Mouse (Mus musculus) liver, embryonic 15.5 days (tissue): ENCODE data around the gene Trim24. TPM values are rescaled to one million over a fixed set of nuclear protein-coding genes. Genes with fewer than 3 reads are reported as not detected.

Source experiments
- ATAC-seq: fragments of 200-750 bp; cut with Nextera tagmentation; 2 replicates; pipeline ENCODE4 v1.8.0; 2017; ENCODE audit warnings: moderate number of reproducible peaks, mild to moderate bottlenecking, moderate library complexity; ENCODE audit not compliant: insufficient read depth
- H3K27ac ChIP-seq: fragments of 300-500 bp; sonication (generic); replicated peaks from 2 replicates; pipeline ENCODE4 v1.5.1; 2015; ENCODE audit warnings: mild to moderate bottlenecking, inconsistent platforms
- H3K27me3 ChIP-seq: fragments of 300-500 bp; sonication (generic); 2 replicates; pipeline ENCODE4 v1.6.1; 2015; ENCODE audit warnings: mild to moderate bottlenecking, inconsistent platforms
- H3K36me3 ChIP-seq: fragments of 300-500 bp; sonication (generic); replicated peaks from 2 replicates; pipeline ENCODE4 v1.6.1; 2015; ENCODE audit warnings: moderate library complexity, mild to moderate bottlenecking, inconsistent platforms
- H3K4me1 ChIP-seq: fragments of 300-500 bp; sonication (generic); replicated peaks from 2 replicates; pipeline ENCODE4 v1.6.1; 2015; ENCODE audit warnings: inconsistent platforms
- H3K4me2 ChIP-seq: fragments of 300-500 bp; sonication (generic); 2 replicates; pipeline ENCODE4 v1.6.1; 2015; ENCODE audit warnings: moderate library complexity, mild to moderate bottlenecking, inconsistent platforms
- H3K4me3 ChIP-seq: fragments of 300-500 bp; sonication (generic); replicated peaks from 2 replicates; pipeline ENCODE4 v1.5.1; 2015; ENCODE audit warnings: mild to moderate bottlenecking, inconsistent platforms
- H3K9ac ChIP-seq: fragments of 300-500 bp; sonication (generic); 2 replicates; pipeline ENCODE4 v1.6.1; 2015; ENCODE audit warnings: moderate library complexity, mild to moderate bottlenecking, inconsistent platforms
- H3K9me3 ChIP-seq: fragments of 300-500 bp; sonication (generic); replicated peaks from 2 replicates; pipeline ENCODE4 v1.6.1; 2016; ENCODE audit warnings: inconsistent platforms
- WGBS: fragments of 180-500 bp; shearing (Covaris S2); methylation state at CpG from one replicate; pipeline ENCODE4 v1.1.7; 2015; ENCODE audit warnings: mixed read lengths; ENCODE audit not compliant: insufficient replicate concordance; 5-methylcytosine and 5-hydroxymethylcytosine counted together
- polyA plus RNA-seq: library from polyadenylated mRNA; unstranded; fragments of >200 nt; fragmentation: Nextera tagmentation; extraction: Ambion mirVana; gene quantifications from 2 replicates; pipeline ENCODE4 v1.2.1, GENCODE M21; 2015

Trim24 gene
- polyA plus RNA-seq, 1 experiment from 2014 or later = 3.0 TPM

DNA sequence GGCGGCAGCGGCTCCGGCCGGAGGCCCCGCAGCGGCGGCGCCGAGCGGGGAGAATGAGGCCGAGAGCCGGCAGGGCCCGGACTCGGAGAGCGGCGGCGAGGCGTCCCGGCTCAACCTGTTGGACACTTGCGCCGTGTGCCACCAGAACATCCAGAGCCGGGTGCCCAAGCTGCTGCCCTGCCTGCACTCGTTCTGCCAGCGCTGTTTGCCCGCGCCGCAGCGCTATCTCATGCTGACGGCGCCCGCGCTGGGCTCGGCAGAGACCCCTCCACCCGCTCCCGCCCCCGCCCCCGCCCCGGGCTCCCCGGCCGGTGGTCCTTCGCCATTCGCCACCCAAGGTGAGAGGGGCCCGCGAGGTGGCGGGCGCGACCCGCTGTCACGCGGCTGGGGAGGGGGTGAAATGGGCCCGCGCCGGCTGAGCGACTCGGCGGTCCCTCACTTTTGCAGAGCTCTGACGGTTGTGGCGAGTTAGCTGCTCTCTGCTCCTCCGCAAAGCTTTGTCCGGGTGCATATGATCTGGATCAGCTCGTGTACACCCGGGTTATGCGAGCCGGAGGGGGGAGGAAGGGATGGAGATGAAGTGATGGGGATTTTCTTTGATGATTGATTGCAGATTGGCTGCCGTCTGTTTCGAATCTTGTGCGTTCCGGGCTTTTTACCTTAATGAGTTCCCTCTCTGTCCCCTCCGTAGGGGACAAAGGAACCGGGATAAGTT lies 683 bp downstream of the Trim24 start:
- peaks cover 20% of the 10 kb centered on the region for H3K4me1 ChIP-seq
- H3K36me3 ChIP-seq = peaks cover 30% of the 10 kb centered on the region
- H3K9me3 ChIP-seq = peaks cover 19% of the 10 kb centered on the region
- H3K9ac ChIP-seq = peak overlapping the region; percentile 95
- no peaks in the 10 kb centered on the region for H3K27me3 ChIP-seq
- H3K4me2 ChIP-seq = peak overlapping the region; percentile 91
- ATAC-seq = peak; percentile 29
- H3K4me3 ChIP-seq = peak overlapping the region; percentile 91
- 1% methylated on average over 61 of the region's 70 CpGs for WGBS
- H3K27ac ChIP-seq = peak overlapping the region; percentile 93

DNA sequence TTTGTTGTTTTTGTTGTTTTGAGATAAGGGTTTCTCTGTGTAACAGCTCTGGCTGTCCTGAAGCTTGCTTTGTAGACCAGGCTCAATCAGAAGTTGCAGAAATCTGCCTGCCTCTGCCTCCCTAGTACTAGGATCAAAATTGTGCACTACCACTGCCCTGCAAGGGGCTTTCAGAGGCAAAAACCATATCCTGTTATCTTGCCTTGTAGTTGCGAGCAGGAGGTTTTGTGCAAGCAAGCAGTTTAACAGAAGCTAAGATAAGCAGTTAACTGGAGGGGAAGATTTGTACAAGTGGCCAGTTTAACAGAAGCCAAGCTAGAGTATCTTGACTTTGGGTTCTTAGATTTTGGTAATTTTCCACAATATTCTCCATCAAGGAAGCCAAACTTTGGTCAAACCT lies 2.2 kb downstream of the Trim24 start:
- peaks cover 20% of the 10 kb centered on the region for H3K4me1 ChIP-seq
- no peak overlapping the region for H3K9ac ChIP-seq
- no peaks in the 10 kb centered on the region for H3K27me3 ChIP-seq
- no peak overlapping the region for H3K4me2 ChIP-seq
- H3K27ac ChIP-seq = no peak overlapping the region
- ATAC-seq = no peak
- peaks cover 45% of the 10 kb centered on the region for H3K36me3 ChIP-seq
- WGBS = 80% methylated on average over 1 of the region's 1 CpGs
- H3K4me3 ChIP-seq = no peak overlapping the region
- H3K9me3 ChIP-seq = peaks cover 22% of the 10 kb centered on the region

DNA sequence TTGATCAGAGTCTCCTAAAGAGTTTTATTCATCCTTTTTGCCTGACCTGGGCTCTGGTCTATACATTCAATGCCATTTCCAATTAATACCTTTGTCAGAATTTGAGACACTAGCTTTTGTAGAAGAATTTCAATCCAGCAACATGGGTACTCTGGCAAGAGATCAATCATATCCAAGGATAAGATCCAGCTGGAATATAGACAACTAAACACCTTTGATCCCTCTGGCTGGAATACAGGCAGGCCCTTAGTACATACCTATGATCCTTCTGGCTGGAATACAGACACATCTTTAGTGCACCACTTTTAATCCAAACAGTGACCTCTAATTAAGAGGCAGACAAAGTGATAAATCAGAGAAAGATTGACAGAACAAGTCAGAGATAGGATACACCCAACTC lies 3.1 kb downstream of the Trim24 start:
- peaks cover 47% of the 10 kb centered on the region for H3K36me3 ChIP-seq
- no peak overlapping the region for H3K27ac ChIP-seq
- no peak for ATAC-seq
- H3K4me1 ChIP-seq = peaks cover 20% of the 10 kb centered on the region
- H3K9ac ChIP-seq = no peak overlapping the region
- H3K9me3 ChIP-seq = peaks cover 22% of the 10 kb centered on the region
- H3K4me2 ChIP-seq = no peak overlapping the region
- H3K4me3 ChIP-seq = no peak overlapping the region
- no peaks in the 10 kb centered on the region for H3K27me3 ChIP-seq

DNA sequence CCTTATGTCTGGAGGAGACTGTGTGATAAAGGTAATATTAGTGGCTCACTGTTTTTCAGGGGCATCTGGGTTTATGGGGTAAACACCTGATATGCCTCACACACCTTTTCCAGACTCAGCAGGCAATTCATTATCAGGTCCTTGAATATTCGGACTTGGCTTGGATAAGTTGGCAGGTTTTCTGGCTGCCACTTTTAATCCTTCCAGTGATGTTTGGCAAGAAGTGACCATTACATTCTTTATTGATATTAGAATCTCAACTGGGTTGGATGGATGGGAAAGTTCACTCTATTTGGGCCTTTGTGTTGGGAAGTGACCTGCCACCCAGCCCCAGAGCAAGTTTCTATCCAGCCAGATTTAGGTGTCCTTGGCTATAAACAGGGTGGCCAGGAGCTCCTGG lies 7.6 kb downstream of the Trim24 start:
- Histone ChIP-seq H3K9ac (no peak overlapping the region), H3K9me3 (peaks cover 21% of the 10 kb centered on the region), H3K4me1 (no peaks in the 10 kb centered on the region), H3K4me2 (no peak overlapping the region), H3K27me3 (no peaks in the 10 kb centered on the region), H3K36me3 (peaks cover 45% of the 10 kb centered on the region), H3K4me3 (no peak overlapping the region), H3K27ac (no peak overlapping the region)
- 63% methylated on average over 1 of the region's 1 CpGs for WGBS
- ATAC-seq = no peak

DNA sequence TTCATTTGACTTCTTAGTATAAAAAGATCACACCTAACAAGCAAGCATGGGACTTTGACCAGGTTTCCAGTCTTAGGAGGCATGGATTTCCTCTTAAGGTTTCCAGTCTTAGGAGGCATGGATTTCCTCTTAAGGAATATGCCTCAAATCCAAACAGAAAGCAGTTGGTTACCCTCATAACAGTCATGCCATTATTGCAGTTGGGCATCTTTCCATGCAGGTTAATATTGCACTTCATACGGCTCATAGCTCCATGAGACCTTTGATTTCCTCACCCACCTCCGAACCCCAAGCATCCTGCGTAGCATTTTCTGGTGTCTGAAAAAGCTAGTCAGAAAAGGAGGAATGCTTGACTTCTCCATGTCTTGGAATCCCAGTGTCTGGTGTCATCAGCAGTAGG lies 10.0 kb downstream of the Trim24 start:
- Histone ChIP-seq H3K9ac (no peak overlapping the region), H3K9me3 (peaks cover 8% of the 10 kb centered on the region; the same call in 1 of the 2 replicates), H3K4me3 (no peak overlapping the region), H3K36me3 (peaks cover 25% of the 10 kb centered on the region), H3K4me2 (no peak overlapping the region), H3K27ac (no peak overlapping the region), H3K4me1 (no peaks in the 10 kb centered on the region), H3K27me3 (no peaks in the 10 kb centered on the region)
- ATAC-seq = no peak
- WGBS = 82% methylated on average over 3 of the region's 3 CpGs

DNA sequence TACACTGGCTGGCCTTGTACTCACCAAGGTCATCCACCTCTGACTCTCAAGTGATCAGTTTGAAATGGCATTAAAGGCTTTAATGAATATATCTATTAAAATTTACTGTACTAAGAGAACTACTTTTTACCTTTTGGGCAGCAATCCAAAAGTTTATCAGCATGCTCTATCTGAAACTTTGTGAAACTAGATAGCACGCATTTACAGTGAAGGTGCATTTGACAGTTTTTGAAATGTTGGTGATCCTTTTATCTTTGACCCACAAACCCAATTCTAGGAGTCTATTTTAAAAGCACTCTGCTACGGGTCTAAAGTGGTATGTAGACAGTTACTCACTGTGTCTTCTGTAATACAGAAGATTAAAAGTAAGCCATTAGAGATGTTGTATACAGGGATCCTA lies 23.0 kb downstream of the Trim24 start:
- H3K4me1 ChIP-seq = no peaks in the 10 kb centered on the region
- H3K9me3 ChIP-seq = no peaks in the 10 kb centered on the region
- no peak overlapping the region for H3K4me3 ChIP-seq
- H3K9ac ChIP-seq = no peak overlapping the region
- no peak for ATAC-seq
- no peak overlapping the region for H3K4me2 ChIP-seq
- no peaks in the 10 kb centered on the region for H3K27me3 ChIP-seq
- no peaks in the 10 kb centered on the region; the same call in 1 of the 2 replicates for H3K36me3 ChIP-seq
- WGBS = 68% methylated on average over 2 of the region's 2 CpGs
- H3K27ac ChIP-seq = no peak overlapping the region

DNA sequence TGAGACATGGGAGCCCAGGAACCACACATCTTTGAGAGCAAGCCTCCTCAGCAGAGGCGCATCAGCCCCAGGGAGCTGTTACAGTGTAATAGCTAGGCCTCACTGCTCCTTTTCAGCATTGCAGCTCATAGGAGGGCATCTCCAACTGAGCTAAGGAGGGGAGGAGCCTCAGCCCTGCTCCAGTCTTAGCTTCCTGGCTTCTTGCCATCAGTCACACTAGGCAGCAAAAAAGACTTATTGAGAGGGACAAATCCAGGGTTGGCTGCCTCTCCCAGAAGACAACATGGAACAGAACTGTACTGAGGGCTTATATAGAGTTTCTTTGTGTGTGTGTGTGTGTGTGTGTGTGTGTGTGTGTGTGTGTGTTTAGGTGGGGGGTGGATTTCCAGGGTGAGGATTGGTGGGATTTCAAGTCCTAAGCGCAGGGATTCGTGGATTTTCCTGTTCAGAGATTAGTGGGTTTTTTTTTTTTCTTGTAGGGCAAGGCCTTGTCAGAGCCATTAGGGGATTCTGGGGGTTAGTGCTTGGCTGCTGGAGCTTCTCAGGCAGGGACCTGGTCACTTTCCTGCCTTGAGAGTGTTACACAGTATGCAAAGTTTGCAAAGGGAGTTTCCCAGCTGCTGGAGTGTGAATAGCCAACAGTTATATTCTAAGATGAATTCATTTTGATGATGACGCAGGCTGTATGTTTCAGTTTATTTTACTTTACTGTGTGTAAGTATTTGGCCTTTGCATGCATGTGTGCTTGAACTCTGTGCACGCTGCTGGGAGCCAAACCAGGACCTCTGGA lies 25.2 kb downstream of the Trim24 start:
- Histone ChIP-seq H3K9me3 (no peaks in the 10 kb centered on the region), H3K4me1 (no peaks in the 10 kb centered on the region), H3K4me3 (no peak overlapping the region), H3K36me3 (no peaks in the 10 kb centered on the region; the same call in 1 of the 2 replicates), H3K4me2 (no peak overlapping the region), H3K27me3 (no peaks in the 10 kb centered on the region), H3K27ac (no peak overlapping the region), H3K9ac (no peak overlapping the region)
- ATAC-seq = no peak
- WGBS = 82% methylated on average over 5 of the region's 5 CpGs

DNA sequence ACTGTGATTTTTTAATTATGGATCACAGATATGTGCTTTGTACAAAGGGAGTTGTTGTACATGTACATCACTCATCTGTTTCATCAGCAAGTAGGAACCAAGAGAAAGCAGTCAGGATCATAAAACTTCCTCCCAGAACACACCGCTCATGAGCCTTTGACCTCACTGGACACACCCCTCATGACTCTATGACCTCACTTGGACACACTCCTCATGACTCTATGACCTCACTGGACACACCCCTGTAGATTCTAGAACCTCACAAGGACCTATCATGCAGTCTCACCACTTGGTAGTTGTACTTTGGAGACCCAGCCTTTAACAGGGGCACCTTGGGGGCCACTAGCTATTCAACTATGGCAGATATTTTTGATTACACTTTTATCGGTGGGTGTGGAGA lies 29.6 kb downstream of the Trim24 start:
- no peaks in the 10 kb centered on the region for H3K9me3 ChIP-seq
- H3K4me1 ChIP-seq = no peaks in the 10 kb centered on the region
- no peak for ATAC-seq
- H3K27ac ChIP-seq = no peak overlapping the region
- WGBS = 85% methylated on average over 2 of the region's 2 CpGs
- no peaks in the 10 kb centered on the region for H3K27me3 ChIP-seq
- H3K36me3 ChIP-seq = 0 out of 2 replicates have a peak, but pooled peaks cover 4% of the 10 kb centered on the region
- no peak overlapping the region for H3K4me2 ChIP-seq
- H3K9ac ChIP-seq = no peak overlapping the region
- no peak overlapping the region for H3K4me3 ChIP-seq

DNA sequence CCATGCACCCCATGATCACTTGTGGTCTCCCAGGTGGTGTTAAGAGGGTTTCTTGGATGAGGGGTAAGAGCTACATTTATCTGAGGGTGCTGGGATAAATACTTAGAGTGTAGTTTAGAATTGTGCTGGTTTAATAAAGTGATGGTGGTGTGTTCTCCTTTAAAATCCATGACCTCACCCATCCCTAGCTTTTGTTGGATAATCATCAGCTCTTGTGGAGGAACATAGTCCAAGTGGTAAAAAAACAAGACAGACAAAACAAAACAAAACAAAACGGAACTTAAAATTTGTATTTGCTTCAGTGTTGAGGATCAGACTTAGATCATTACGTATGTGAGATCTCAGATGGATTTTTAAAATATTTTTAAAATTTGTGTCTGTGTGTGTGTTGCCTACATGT lies 31.2 kb downstream of the Trim24 start:
- H3K27me3 ChIP-seq = no peaks in the 10 kb centered on the region
- no peak overlapping the region for H3K4me2 ChIP-seq
- H3K9me3 ChIP-seq = no peaks in the 10 kb centered on the region
- H3K36me3 ChIP-seq = peaks cover 13% of the 10 kb centered on the region
- no peaks in the 10 kb centered on the region for H3K4me1 ChIP-seq
- H3K27ac ChIP-seq = no peak overlapping the region
- ATAC-seq = no peak
- H3K4me3 ChIP-seq = no peak overlapping the region
- H3K9ac ChIP-seq = no peak overlapping the region
- 75% methylated on average over 2 of the region's 2 CpGs for whole genome bisulfite sequencing

DNA sequence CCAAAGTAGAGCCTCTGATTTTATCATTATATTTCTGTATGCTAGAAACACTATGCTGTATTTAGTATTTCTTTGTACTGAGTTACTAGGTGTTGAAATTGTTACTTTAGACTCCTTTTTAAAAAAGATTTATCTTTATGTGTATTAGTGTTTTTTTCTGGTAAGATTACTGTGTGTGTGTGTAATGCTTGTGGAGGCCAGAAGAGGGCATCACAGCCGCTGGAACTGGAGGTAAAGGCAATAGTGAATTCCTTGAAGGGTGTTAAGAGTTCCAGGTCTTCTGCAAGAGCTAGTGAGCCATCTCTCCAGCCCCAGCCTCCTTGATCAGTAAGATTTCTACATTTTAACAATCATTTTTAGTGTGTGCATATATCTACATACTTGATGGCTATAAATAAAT lies 33.2 kb downstream of the Trim24 start:
- WGBS = 43% methylated on average over 1 of the region's 1 CpGs
- Histone ChIP-seq H3K36me3 (peaks cover 15% of the 10 kb centered on the region), H3K9ac (no peak overlapping the region), H3K4me2 (no peak overlapping the region), H3K9me3 (no peaks in the 10 kb centered on the region), H3K27ac (no peak overlapping the region), H3K4me3 (no peak overlapping the region), H3K4me1 (no peaks in the 10 kb centered on the region), H3K27me3 (no peaks in the 10 kb centered on the region)
- no peak for ATAC-seq

DNA sequence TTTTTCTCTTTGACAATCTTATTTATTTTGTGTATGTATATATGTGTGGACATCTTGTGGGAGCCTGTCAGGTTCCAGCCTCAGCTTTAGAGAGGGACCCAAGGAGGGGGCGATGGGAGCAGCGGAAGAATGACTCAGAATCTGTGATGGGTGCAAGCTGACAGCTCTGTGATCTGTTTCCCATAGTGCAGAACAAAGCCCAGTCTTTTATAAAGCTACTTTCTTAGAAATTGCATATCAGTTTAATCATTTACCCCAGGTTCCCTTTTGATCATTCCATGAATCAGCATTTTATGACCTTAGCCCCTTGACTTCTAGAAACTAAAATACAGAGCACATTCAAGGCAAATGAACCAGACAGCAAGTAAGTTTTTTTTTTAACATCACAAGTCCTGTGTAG lies 42.9 kb downstream of the Trim24 start:
- Histone ChIP-seq H3K36me3 (peaks cover 23% of the 10 kb centered on the region), H3K9me3 (no peaks in the 10 kb centered on the region), H3K4me1 (no peaks in the 10 kb centered on the region), H3K27ac (no peak overlapping the region), H3K4me3 (no peak overlapping the region), H3K9ac (no peak overlapping the region), H3K4me2 (no peak overlapping the region), H3K27me3 (no peaks in the 10 kb centered on the region)
- ATAC-seq = no peak
- WGBS = 81% methylated on average over 2 of the region's 2 CpGs
